Mouse (Mus musculus): ENCODE measurements around the gene Slc51a.

Slc51a gene

GRCm38 (mm10) chr16:32510399-32511337 is 23.0 kb upstream of the Slc51a start:
- in situ Hi-C loops (cut with MboI; ENCODE audit: unreplicated experiment in 2 of 2), result loop anchor here in 1 of 2 experiments (5.0 kb wide), 1 partner anchor 102 kb away; no protein-coding TSS in a partner anchor

DNA sequence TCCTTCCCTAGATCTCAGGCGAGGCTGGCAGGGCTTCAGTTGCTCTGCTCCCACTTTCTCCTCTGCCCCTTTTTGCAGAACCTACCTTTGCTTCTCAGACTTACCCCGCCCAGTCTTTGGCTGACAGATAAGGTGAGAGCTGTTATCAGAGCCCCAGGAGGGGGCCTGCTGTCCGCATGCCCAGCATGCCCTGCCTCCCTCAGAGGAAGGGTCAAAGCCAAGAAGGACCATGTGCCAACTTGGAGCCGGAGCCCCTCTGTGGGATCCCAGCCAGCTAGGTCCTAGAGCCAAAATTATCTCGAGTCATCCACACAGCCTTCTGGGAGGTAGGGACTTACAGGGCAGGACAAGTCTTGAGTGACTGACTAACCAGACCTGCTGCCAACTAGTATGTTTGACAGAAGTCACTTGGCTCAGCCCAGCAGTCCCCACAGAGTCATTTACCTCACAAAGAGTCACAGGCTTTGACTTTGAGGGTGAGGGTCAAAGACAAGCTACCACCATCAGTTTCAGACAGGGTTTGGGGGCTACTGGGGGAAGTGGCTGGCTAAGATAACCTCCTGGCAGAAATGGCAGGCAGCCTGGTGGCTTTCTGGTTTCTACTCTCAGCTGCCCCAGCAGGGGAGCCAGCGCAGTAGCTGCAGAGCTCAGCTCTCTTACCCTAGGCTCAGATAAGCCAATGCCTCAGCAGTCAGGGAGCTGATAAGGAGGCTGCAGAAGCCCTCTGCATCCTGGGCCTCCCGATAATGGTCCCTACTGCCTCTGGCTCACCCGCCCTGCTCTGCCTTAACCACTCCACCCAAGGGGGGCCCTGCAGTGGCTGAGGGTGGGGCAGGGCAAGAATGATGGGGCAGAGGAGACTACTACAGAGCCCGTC is 21.6 kb upstream of the Slc51a start:
- in situ Hi-C loops (cut with MboI; ENCODE audit: unreplicated experiment in 2 of 2), result loop anchor here in 1 of 2 experiments (5.0 kb wide), 1 partner anchor 173 kb away; no protein-coding TSS in a partner anchor

GRCm38 (mm10) chr16:32508506-32509065 is 20.9 kb upstream of the Slc51a start:
- in situ Hi-C loops (cut with MboI; ENCODE audit: unreplicated experiment in 2 of 2), result loop anchor here in 1 of 2 experiments (5.0 kb wide), 1 partner anchor 174 kb away; no protein-coding TSS in a partner anchor

GRCm38 (mm10) chr16:32508035-32508434 is 20.4 kb upstream of the Slc51a start:
- in situ Hi-C loops (cut with MboI; ENCODE audit: unreplicated experiment in 2 of 2), result loop anchor here in 1 of 2 experiments (5.0 kb wide), 1 partner anchor 174 kb away; no protein-coding TSS in a partner anchor

DNA sequence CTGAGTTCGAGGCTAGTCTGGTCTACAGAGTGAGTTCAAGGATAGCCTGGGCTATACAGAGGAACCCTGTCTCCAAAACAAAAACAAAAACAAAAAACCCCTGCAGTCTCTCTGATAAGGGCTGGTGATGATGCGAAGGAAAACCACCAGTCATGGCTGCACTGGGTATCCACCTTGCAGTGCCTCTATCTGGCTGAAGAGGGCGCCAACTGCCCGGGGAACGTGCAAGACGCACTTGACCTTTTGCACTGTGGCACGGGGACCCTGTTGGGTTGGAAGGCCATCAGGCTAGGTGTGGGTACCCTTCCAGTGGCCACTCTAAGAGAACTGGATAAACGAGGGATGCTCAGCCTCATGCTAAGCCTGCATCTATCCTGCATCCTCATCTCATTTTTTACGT is 19.7 kb upstream of the Slc51a start:
- in situ Hi-C loops (cut with MboI; ENCODE audit: unreplicated experiment in 2 of 2), result loop anchor here in 1 of 2 experiments (5.0 kb wide), 1 partner anchor 175 kb away; no protein-coding TSS in a partner anchor

DNA sequence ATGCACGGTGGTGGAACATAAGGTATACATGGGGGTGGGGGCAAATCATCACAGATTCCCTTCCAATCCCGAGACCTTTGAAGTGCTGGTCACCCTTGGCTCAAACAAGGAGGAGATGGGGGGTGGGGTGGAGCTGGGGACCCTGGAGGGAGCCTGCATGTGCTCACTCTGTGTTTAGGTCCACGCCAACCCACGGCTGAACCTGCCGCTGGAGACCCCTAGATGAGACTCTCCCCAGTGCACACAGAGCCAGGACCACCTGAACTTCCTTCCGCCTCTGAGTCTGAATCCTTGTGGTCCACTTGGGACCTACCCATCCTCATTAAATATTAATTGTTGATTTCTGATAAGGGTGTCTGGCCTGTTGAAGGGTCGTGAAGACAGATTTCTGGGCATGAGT is 19.2 kb upstream of the Slc51a start:
- in situ Hi-C loops (cut with MboI; ENCODE audit: unreplicated experiment in 2 of 2), result loop anchor here in 1 of 2 experiments (5.0 kb wide), 1 partner anchor 175 kb away; no protein-coding TSS in a partner anchor

GRCm38 (mm10) chr16:32506298-32506697 is 18.6 kb upstream of the Slc51a start:
- in situ Hi-C loops (cut with MboI; ENCODE audit: unreplicated experiment in 2 of 2), result loop anchor here in 1 of 2 experiments (5.0 kb wide), 1 partner anchor 176 kb away; no protein-coding TSS in a partner anchor

- in situ Hi-C loops (cut with MboI; ENCODE audit: unreplicated experiment in 2 of 2), result loop anchor here in 1 of 2 experiments (5.0 kb wide), 2 partner anchors 184 to 391 kb away; no protein-coding TSS in a partner anchor
Observed at GRCm38 (mm10) chr16:32503633-32504032, 16.0 kb upstream of the Slc51a start.

- in situ Hi-C loops (cut with MboI; ENCODE audit: unreplicated experiment in 2 of 2), result loop anchor here in 1 of 2 experiments (5.0 kb wide), 2 partner anchors 185 to 390 kb away; no protein-coding TSS in a partner anchor
Observed at GRCm38 (mm10) chr16:32502621-32503335, 15.1 kb upstream of the Slc51a start.

DNA sequence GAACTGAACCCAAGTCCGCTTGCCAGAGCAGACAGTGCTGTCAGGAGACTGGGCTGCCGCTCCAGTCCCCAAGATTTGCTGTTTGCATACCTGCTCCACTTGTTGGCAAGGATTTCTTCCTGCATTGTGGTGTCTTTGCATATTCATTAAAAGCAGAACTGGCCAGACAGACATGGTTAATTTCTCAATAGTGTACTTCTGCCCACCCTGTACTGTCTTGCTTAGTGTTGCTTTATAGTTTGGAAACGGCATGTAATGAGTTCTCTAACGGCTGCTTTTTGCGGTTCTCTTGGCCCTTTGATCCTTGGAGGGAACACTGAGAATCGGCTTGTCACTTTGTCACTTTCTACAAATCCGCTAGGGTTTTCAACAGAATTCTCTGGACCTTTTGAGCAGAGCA is 13.8 kb upstream of the Slc51a start:
- in situ Hi-C loops (cut with MboI; ENCODE audit: unreplicated experiment in 2 of 2), result loop anchor here in 1 of 2 experiments (5.0 kb wide), 2 partner anchors 186 to 389 kb away; no protein-coding TSS in a partner anchor

- in situ Hi-C loops (cut with MboI; ENCODE audit: unreplicated experiment in 2 of 2), result loop anchor here (5.0 to 25.0 kb wide), 5 partner anchors 188 to 562 kb away; partner anchors contain the start of genes 0610012G03Rik (in 1 of the 2), Ncbp2 (in 1 of the 2) and Pigz (in 1 of the 2)
Observed at GRCm38 (mm10) chr16:32499430-32500037, 11.9 kb upstream of the Slc51a start.

- in situ Hi-C loops (cut with MboI; ENCODE audit: unreplicated experiment in 2 of 2), result loop anchor here (5.0 to 25.0 kb wide), 3 partner anchors 232 to 562 kb away; partner anchors contain the start of genes 0610012G03Rik (in 1 of the 2), Ncbp2 (in 1 of the 2) and Pigz (in 1 of the 2)
Observed at GRCm38 (mm10) chr16:32498996-32499395, 11.3 kb upstream of the Slc51a start.

- in situ Hi-C loops (cut with MboI; ENCODE audit: unreplicated experiment in 2 of 2), result loop anchor here (5.0 to 25.0 kb wide), 3 partner anchors 229 to 559 kb away; partner anchors contain the start of genes 0610012G03Rik (in 1 of the 2), Ncbp2 (in 1 of the 2) and Pigz (in 1 of the 2)
Observed at GRCm38 (mm10) chr16:32495965-32496364, 8.3 kb upstream of the Slc51a start, which contains the start of gene Zdhhc19. TSS of gene Zdhhc19 (plus strand) at chr16:32496265.

DNA sequence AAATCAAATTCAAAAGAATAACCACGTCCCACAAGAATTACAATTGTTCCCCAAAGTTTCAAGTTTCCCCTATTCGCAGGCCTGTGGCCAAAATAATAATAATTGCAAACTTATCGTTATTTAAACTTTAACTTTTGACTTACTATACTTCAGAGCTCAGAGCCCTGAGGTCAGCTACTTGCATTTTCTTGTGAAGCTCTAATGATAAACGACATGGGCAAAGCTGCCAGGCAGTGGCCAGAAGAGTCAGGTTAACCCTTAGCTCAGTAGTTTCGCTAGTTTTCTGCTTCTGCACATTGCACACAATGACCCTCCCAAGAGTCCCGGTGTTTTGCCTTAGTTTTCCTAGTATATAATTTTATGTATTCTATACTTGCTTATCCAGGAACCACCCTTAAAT is 6.7 kb upstream of the Slc51a start:
- in situ Hi-C loops (cut with MboI; ENCODE audit: unreplicated experiment in 2 of 2), result loop anchor here in 1 of 2 experiments (25.0 kb wide), 1 partner anchor 557 kb away; the partner anchor contains the start of genes 0610012G03Rik, Ncbp2 and Pigz

- in situ Hi-C loops (cut with MboI; ENCODE audit: unreplicated experiment in 2 of 2), result loop anchor here in 1 of 2 experiments (25.0 kb wide), 1 partner anchor 552 kb away; the partner anchor contains the start of genes 0610012G03Rik, Ncbp2 and Pigz
Observed at GRCm38 (mm10) chr16:32488939-32489338, 1.3 kb upstream of the Slc51a start.

GRCm38 (mm10) chr16:32486046-32486445 is 1.6 kb downstream of the Slc51a start:
- in situ Hi-C loops (cut with MboI; ENCODE audit: unreplicated experiment in 2 of 2), result loop anchor here in 1 of 2 experiments (25.0 kb wide), 1 partner anchor 549 kb away; the partner anchor contains the start of genes 0610012G03Rik, Ncbp2 and Pigz

GRCm38 (mm10) chr16:32485209-32485608 is 2.5 kb downstream of the Slc51a start:
- in situ Hi-C loops (cut with MboI; ENCODE audit: unreplicated experiment in 2 of 2), result loop anchor here in 1 of 2 experiments (25.0 kb wide), 1 partner anchor 548 kb away; the partner anchor contains the start of genes 0610012G03Rik, Ncbp2 and Pigz
